Mouse (Mus musculus) lung, adult 2 months (tissue): ENCODE data around the gene Dennd1c. TPM values are rescaled to one million over a fixed set of nuclear protein-coding genes. Genes with fewer than 3 reads are reported as not detected.

ENCODE experiments used
- DNase-seq: peaks from one replicate; pipeline ENCODE4 v3.0.0; 2022
- H3K4me1 ChIP-seq: fragments of 200-500 bp; 2 replicates; pipeline ENCODE4 v1.6.1; 2011; ENCODE audit warnings: low read length; ENCODE audit not compliant: control insufficient read depth, insufficient read depth
- H3K4me3 ChIP-seq: fragments of 200-500 bp; replicated peaks from 2 replicates; pipeline ENCODE3; 2011; ENCODE audit warnings: low read depth, mild to moderate bottlenecking, control low read depth, low read length; ENCODE audit errors: extremely low read depth
- CTCF ChIP-seq: fragments of 200-500 bp; IDR thresholded peaks from 2 replicates; pipeline ENCODE4 v1.5.1; 2011; ENCODE audit warnings: mild to moderate bottlenecking, low read length, control low read depth; ENCODE audit not compliant: insufficient read depth
- POLR2A ChIP-seq: fragments of 200-500 bp; IDR thresholded peaks from 2 replicates; pipeline ENCODE4 v1.6.1; 2011; ENCODE audit warnings: low read depth, mild to moderate bottlenecking, control low read depth, low read length, borderline replicate concordance; ENCODE audit errors: extremely low read depth
- WGBS: fragments of 180-500 bp; shearing (Covaris S2); methylation state at CpG from one replicate; pipeline ENCODE4 v1.1.7; 2018; 5-methylcytosine and 5-hydroxymethylcytosine counted together
- polyA plus RNA-seq: library from polyadenylated mRNA; depleted of rRNA; stranded (reverse); fragments of >200 nt; gene quantifications from 2 replicates; pipeline ENCODE4 v1.2.3, GENCODE M21; 2012

Dennd1c gene
- polyA plus RNA-seq, 1 experiment = 18.1 TPM

- WGBS = 1% methylated on average over 11 of the region's 11 CpGs
- Histone ChIP-seq H3K4me1 (no peaks in the 10 kb centered on the region), H3K4me3 (peak overlapping the region; percentile 30)
- DNase-seq = peak; percentile 86
- TF ChIP-seq POLR2A = no peak
- peak; percentile 78 for TF ChIP-seq CTCF
These were observed 18.3 kb upstream of the Dennd1c start for GRCm38 (mm10) chr17:57096623-57096920.

GRCm38 (mm10) chr17:57095855-57096622 lies 17.7 kb upstream of the Dennd1c start:
- TF ChIP-seq CTCF = 0 out of 2 replicates have a peak, but pooled peaks have one; percentile 1
- TF ChIP-seq POLR2A = 0 out of 2 replicates have a peak, but pooled peaks have one; percentile 18
- DNase-seq = peak; percentile 63
- Histone ChIP-seq H3K4me1 (no peaks in the 10 kb centered on the region; the same call in 1 of the 2 replicates), H3K4me3 (peak overlapping the region; percentile 30)
- WGBS = 3% methylated on average over 19 of the region's 19 CpGs

- WGBS = 91% methylated on average over 3 of the region's 3 CpGs
- no peak for DNase-seq
- TF ChIP-seq CTCF (no peak), POLR2A (no peak)
- Histone ChIP-seq H3K4me1 (no peaks in the 10 kb centered on the region; the same call in 1 of the 2 replicates), H3K4me3 (no peak overlapping the region)
These were observed 15.9 kb upstream of the Dennd1c start for GRCm38 (mm10) chr17:57094222-57094621.

- 10% methylated on average over 31 of the region's 31 CpGs for WGBS
- no peak for DNase-seq
- Histone ChIP-seq H3K4me1 (no peaks in the 10 kb centered on the region; the same call in 1 of the 2 replicates), H3K4me3 (peak within 1 kb of the TSS; percentile 33)
- TF ChIP-seq CTCF (no peak), POLR2A (no peak)
These were observed 8.9 kb upstream of the Dennd1c start, which contains the start of gene Tubb4a for GRCm38 (mm10) chr17:57087049-57087832. Gene Tubb4a, minus strand, starts transcription at chr17:57087782.

- WGBS = 78% methylated on average over 11 of the region's 11 CpGs
- DNase-seq = no peak
- no peaks in the 10 kb centered on the region; the same call in 1 of the 2 replicates for H3K4me1 ChIP-seq
- H3K4me3 ChIP-seq = no peak overlapping the region
- no peak for TF ChIP-seq POLR2A
- TF ChIP-seq CTCF = no peak
These were observed 7.8 kb upstream of the Dennd1c start for GRCm38 (mm10) chr17:57085970-57086757.

GRCm38 (mm10) chr17:57082481-57082880 lies 4.2 kb upstream of the Dennd1c start:
- WGBS = 69% methylated on average over 5 of the region's 5 CpGs
- Histone ChIP-seq H3K4me3 (no peak overlapping the region), H3K4me1 (no peaks in the 10 kb centered on the region; the same call in 1 of the 2 replicates)
- no peak for DNase-seq
- no peak for TF ChIP-seq CTCF
- TF ChIP-seq POLR2A = no peak

GRCm38 (mm10) chr17:57081234-57081842 lies 3.0 kb upstream of the Dennd1c start:
- WGBS = 92% methylated on average over 31 of the region's 31 CpGs
- TF ChIP-seq POLR2A = no peak
- Histone ChIP-seq H3K4me1 (no peaks in the 10 kb centered on the region), H3K4me3 (no peak overlapping the region)
- DNase-seq = no peak

- 60% methylated on average over 3 of the region's 3 CpGs for WGBS
- Histone ChIP-seq H3K4me3 (no peak overlapping the region), H3K4me1 (no peaks in the 10 kb centered on the region)
- TF ChIP-seq POLR2A = no peak
- TF ChIP-seq CTCF = no peak
- no peak for DNase-seq
These were observed 1.6 kb upstream of the Dennd1c start for GRCm38 (mm10) chr17:57079919-57080318.

- no peak for DNase-seq
- H3K4me3 ChIP-seq = no peak overlapping the region
- WGBS = 50% methylated on average over 3 of the region's 3 CpGs
- TF ChIP-seq CTCF = no peak
- no peak for TF ChIP-seq POLR2A
- no peaks in the 10 kb centered on the region for H3K4me1 ChIP-seq
These were observed 1.4 kb downstream of the Dennd1c start for GRCm38 (mm10) chr17:57076916-57077315.
